Mouse (Mus musculus): ENCODE measurements around the gene Cacna1c. TPM values are rescaled to one million over a fixed set of nuclear protein-coding genes. Genes with fewer than 3 reads are reported as not detected.

Gene Cacna1c
- polyA plus RNA-seq, 1 experiment from 2014 or later, result 8.7 TPM

GRCm38 (mm10) chr6:119042803-119043202 is 153.4 kb downstream of the Cacna1c start:
- no peaks in the 10 kb centered on the region for H3K36me3 ChIP-seq (ENCODE audit: control insufficient read depth, insufficient read depth, low read length)
- H3K27me3 ChIP-seq (ENCODE audit: control insufficient read depth, insufficient read depth, low read length), result no peaks in the 10 kb centered on the region
- DNase-seq (ENCODE audit: low spot score), result no peak
- no peak overlapping the region for H3K4me3 ChIP-seq (ENCODE audit: low read depth, low read length)
- no peak overlapping the region for H3K4me2 ChIP-seq (ENCODE audit: low read depth, severe bottlenecking)
- H3K27ac ChIP-seq (replicated peaks; ENCODE audit: low read depth, low read length), result no peak overlapping the region
- no peak overlapping the region for H3K9ac ChIP-seq (ENCODE audit: low read length)
- ATAC-seq (ENCODE audit: insufficient number of reproducible peaks, low FRiP score, low TSS enrichment, low read depth), result no peak
- peaks cover 15% of the 10 kb centered on the region for H3K4me1 ChIP-seq (ENCODE audit: control insufficient read depth, insufficient read depth, low read length)
- WGBS, result 91% methylated on average over 3 of the region's 3 CpGs
- no peaks in the 10 kb centered on the region for H3K9me3 ChIP-seq (ENCODE audit: control insufficient read depth, low read length)

DNA sequence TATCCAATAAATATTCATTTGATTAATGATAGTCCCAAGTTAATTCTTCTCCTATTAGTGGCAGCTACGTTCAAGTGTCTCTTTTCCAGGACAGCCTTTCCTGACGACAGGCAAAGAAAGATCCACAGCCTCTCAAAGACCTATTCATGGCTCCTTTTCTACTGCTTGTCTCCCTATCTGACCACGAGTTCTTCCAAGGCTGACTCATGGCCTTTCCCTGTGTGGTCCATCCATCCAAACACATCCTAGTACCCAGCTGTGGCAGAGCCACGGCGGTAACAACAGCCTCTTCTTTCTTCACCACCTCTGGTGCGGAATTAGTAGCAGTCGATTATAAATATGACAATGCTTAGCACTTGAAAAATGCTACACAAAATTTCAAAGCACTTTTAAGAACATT is 155.3 kb downstream of the Cacna1c start:
- H3K4me1 ChIP-seq (ENCODE audit: control insufficient read depth, insufficient read depth, low read length), result peaks cover 15% of the 10 kb centered on the region
- DNase-seq (ENCODE audit: low spot score) (no peak), ATAC-seq (ENCODE audit: insufficient number of reproducible peaks, low FRiP score, low TSS enrichment, low read depth) (no peak)
- H3K36me3 ChIP-seq (ENCODE audit: control insufficient read depth, insufficient read depth, low read length), result no peaks in the 10 kb centered on the region
- no peak overlapping the region for H3K4me2 ChIP-seq (ENCODE audit: low read depth, severe bottlenecking)
- no peaks in the 10 kb centered on the region for H3K27me3 ChIP-seq (ENCODE audit: control insufficient read depth, insufficient read depth, low read length)
- no peak overlapping the region for H3K27ac ChIP-seq (replicated peaks; ENCODE audit: low read depth, low read length)
- WGBS, result 60% methylated on average over 7 of the region's 7 CpGs
- no peak overlapping the region for H3K4me3 ChIP-seq (ENCODE audit: low read depth, low read length)
- H3K9ac ChIP-seq (ENCODE audit: low read length), result no peak overlapping the region
- no peaks in the 10 kb centered on the region for H3K9me3 ChIP-seq (ENCODE audit: control insufficient read depth, low read length)

DNA sequence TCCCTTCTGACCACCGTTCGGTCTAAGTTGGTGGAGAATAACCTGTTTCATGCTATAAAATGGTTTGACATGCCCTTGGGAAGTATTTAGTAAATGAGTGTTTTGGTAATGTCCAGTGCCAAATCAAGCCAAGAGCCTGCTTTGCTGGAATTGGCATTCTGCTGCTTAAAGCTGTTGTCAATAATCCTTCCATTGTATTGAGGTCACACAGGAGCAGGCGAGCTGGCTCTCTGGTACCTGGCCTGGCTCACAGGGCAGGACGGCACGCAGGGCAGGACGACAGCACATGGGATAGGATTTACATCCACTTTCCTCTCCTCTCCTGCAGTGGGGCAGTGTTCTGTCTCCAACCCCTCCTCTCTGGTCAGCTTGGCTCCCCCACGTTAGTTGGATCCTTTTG is 156.4 kb downstream of the Cacna1c start:
- 71% methylated on average over 7 of the region's 7 CpGs for WGBS
- DNase-seq (ENCODE audit: low spot score) (no peak), ATAC-seq (ENCODE audit: insufficient number of reproducible peaks, low FRiP score, low TSS enrichment, low read depth) (no peak)
- Histone ChIP-seq H3K4me2 (ENCODE audit: low read depth, severe bottlenecking) (no peak overlapping the region), H3K9ac (ENCODE audit: low read length) (no peak overlapping the region), H3K27me3 (ENCODE audit: control insufficient read depth, insufficient read depth, low read length) (no peaks in the 10 kb centered on the region), H3K9me3 (ENCODE audit: control insufficient read depth, low read length) (no peaks in the 10 kb centered on the region), H3K36me3 (ENCODE audit: control insufficient read depth, insufficient read depth, low read length) (no peaks in the 10 kb centered on the region), H3K27ac (replicated peaks; ENCODE audit: low read depth, low read length) (no peak overlapping the region), H3K4me1 (ENCODE audit: control insufficient read depth, insufficient read depth, low read length) (peaks cover 15% of the 10 kb centered on the region), H3K4me3 (ENCODE audit: low read depth, low read length) (no peak overlapping the region)

DNA sequence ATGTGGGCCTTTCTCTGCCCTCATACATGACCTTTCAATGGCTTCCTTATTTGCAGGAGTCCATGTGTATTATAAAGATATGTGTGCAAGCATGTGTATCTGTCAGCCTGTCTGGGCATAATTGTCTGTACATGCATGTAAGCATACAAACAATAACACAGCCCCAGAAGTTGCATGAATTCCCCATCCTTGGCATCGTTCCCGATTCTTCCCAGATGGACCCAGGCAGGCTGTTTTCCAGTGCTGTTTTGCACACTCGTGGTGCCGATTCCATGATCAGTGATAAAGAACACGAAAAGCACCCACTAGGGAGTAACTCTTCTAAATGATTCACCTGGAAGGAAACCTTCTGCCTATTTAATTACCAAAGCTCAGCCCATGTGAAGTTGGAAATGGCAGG is 156.9 kb downstream of the Cacna1c start:
- H3K9me3 ChIP-seq (ENCODE audit: control insufficient read depth, low read length), result no peaks in the 10 kb centered on the region
- H3K36me3 ChIP-seq (ENCODE audit: control insufficient read depth, insufficient read depth, low read length), result no peaks in the 10 kb centered on the region
- no peak overlapping the region for H3K9ac ChIP-seq (ENCODE audit: low read length)
- H3K27ac ChIP-seq (replicated peaks; ENCODE audit: low read depth, low read length), result no peak overlapping the region
- no peak for ATAC-seq (ENCODE audit: insufficient number of reproducible peaks, low FRiP score, low TSS enrichment, low read depth)
- 89% methylated on average over 5 of the region's 5 CpGs for WGBS
- no peak for DNase-seq (ENCODE audit: low spot score)
- H3K4me1 ChIP-seq (ENCODE audit: control insufficient read depth, insufficient read depth, low read length), result peaks cover 15% of the 10 kb centered on the region
- no peak overlapping the region for H3K4me2 ChIP-seq (ENCODE audit: low read depth, severe bottlenecking)
- no peaks in the 10 kb centered on the region for H3K27me3 ChIP-seq (ENCODE audit: control insufficient read depth, insufficient read depth, low read length)
- no peak overlapping the region for H3K4me3 ChIP-seq (ENCODE audit: low read depth, low read length)

GRCm38 (mm10) chr6:119037815-119038214 is 158.4 kb downstream of the Cacna1c start:
- no peak overlapping the region for H3K4me3 ChIP-seq (ENCODE audit: low read depth, low read length)
- peaks cover 15% of the 10 kb centered on the region for H3K4me1 ChIP-seq (ENCODE audit: control insufficient read depth, insufficient read depth, low read length)
- no peaks in the 10 kb centered on the region for H3K9me3 ChIP-seq (ENCODE audit: control insufficient read depth, low read length)
- no peak overlapping the region for H3K4me2 ChIP-seq (ENCODE audit: low read depth, severe bottlenecking)
- H3K27ac ChIP-seq (replicated peaks; ENCODE audit: low read depth, low read length), result no peak overlapping the region
- DNase-seq (ENCODE audit: low spot score) (no peak), ATAC-seq (ENCODE audit: insufficient number of reproducible peaks, low FRiP score, low TSS enrichment, low read depth) (no peak)
- no peaks in the 10 kb centered on the region for H3K36me3 ChIP-seq (ENCODE audit: control insufficient read depth, insufficient read depth, low read length)
- no peak overlapping the region for H3K9ac ChIP-seq (ENCODE audit: low read length)
- WGBS, result 87% methylated on average over 6 of the region's 6 CpGs
- no peaks in the 10 kb centered on the region for H3K27me3 ChIP-seq (ENCODE audit: control insufficient read depth, insufficient read depth, low read length)

DNA sequence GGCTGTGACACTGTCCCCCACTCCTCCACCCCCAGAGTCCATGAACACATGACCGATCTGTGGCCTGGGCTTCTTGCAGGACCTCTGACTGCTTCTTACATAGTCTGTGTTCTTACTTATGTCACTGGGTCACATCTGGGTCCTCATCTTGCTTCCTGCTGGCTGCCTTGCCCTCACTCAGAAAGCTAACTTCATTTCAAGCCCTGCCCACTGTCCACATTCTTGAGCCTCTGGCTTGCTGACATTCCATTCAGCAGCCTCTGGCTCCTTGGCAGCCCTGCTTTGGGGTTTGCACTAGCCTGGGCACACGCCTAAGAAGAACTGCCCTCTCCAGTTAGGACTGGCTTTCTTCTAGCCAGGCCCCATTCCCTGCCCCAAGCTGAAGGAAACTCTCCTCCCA is 159.2 kb downstream of the Cacna1c start:
- Histone ChIP-seq H3K27ac (replicated peaks; ENCODE audit: low read depth, low read length) (no peak overlapping the region), H3K36me3 (ENCODE audit: control insufficient read depth, insufficient read depth, low read length) (no peaks in the 10 kb centered on the region), H3K4me2 (ENCODE audit: low read depth, severe bottlenecking) (no peak overlapping the region), H3K9me3 (ENCODE audit: control insufficient read depth, low read length) (no peaks in the 10 kb centered on the region), H3K4me1 (ENCODE audit: control insufficient read depth, insufficient read depth, low read length) (peaks cover 15% of the 10 kb centered on the region), H3K27me3 (ENCODE audit: control insufficient read depth, insufficient read depth, low read length) (no peaks in the 10 kb centered on the region), H3K9ac (ENCODE audit: low read length) (no peak overlapping the region), H3K4me3 (ENCODE audit: low read depth, low read length) (no peak overlapping the region)
- ATAC-seq (ENCODE audit: insufficient number of reproducible peaks, low FRiP score, low TSS enrichment, low read depth) (no peak), DNase-seq (ENCODE audit: low spot score) (no peak)
- WGBS, result 84% methylated on average over 2 of the region's 2 CpGs

DNA sequence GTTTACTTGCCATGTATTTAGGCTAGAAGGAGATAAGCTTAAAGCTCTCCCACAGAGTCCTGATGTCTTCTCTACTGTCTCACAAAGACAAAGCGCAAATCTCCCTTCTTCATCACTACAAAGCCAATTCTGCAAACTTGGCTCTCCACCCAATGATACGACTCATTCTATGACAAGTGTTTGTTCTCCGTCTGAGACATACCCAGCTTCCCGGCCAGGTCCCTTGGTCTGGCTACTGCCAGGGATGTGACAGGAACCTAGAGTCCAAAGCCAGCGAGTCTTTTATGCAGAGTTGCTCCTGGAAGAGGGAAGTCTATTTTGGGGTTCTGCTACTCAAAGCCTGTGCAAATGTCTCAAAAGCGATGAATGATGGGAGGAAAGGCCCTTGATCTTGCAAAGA is 160.9 kb downstream of the Cacna1c start:
- no peak overlapping the region for H3K9ac ChIP-seq (ENCODE audit: low read length)
- H3K4me1 ChIP-seq (ENCODE audit: control insufficient read depth, insufficient read depth, low read length), result peaks cover 6% of the 10 kb centered on the region; the same call in 1 of the 2 replicates
- 94% methylated on average over 6 of the region's 6 CpGs for WGBS

DNA sequence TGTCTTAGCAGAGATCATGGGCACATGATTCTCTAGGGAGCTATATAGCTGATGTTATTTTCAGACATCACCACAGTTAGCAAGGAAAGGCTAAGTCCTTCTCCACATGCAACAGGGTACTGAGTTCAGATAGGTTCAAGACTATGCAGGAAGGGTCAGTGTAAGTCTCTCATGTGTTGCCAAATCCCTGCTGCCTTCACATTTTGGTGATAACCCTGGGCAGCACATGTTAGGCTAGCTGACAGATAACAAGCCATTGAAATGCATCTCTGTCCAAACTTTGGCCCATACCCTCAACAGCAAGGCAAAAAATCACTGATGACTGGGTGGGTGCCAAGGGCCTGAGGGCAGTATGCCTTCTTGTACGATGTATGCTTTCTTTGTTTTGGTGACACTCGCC is 161.3 kb downstream of the Cacna1c start:
- Histone ChIP-seq H3K9me3 (ENCODE audit: control insufficient read depth, low read length) (no peaks in the 10 kb centered on the region), H3K4me1 (ENCODE audit: control insufficient read depth, insufficient read depth, low read length) (peaks cover 6% of the 10 kb centered on the region; the same call in 1 of the 2 replicates), H3K27ac (replicated peaks; ENCODE audit: low read depth, low read length) (no peak overlapping the region), H3K4me3 (ENCODE audit: low read depth, low read length) (no peak overlapping the region), H3K36me3 (ENCODE audit: control insufficient read depth, insufficient read depth, low read length) (no peaks in the 10 kb centered on the region), H3K27me3 (ENCODE audit: control insufficient read depth, insufficient read depth, low read length) (no peaks in the 10 kb centered on the region), H3K9ac (ENCODE audit: low read length) (no peak overlapping the region), H3K4me2 (ENCODE audit: low read depth, severe bottlenecking) (no peak overlapping the region)
- DNase-seq (ENCODE audit: low spot score) (no peak), ATAC-seq (ENCODE audit: insufficient number of reproducible peaks, low FRiP score, low TSS enrichment, low read depth) (no peak)
- WGBS, result 98% methylated on average over 2 of the region's 2 CpGs

More for the DNA sequence above, 160.9 kb downstream of the Cacna1c start:
- ATAC-seq (ENCODE audit: insufficient number of reproducible peaks, low FRiP score, low TSS enrichment, low read depth) (no peak), DNase-seq (ENCODE audit: low spot score) (no peak)
- Histone ChIP-seq H3K36me3 (ENCODE audit: control insufficient read depth, insufficient read depth, low read length) (no peaks in the 10 kb centered on the region), H3K27me3 (ENCODE audit: control insufficient read depth, insufficient read depth, low read length) (no peaks in the 10 kb centered on the region), H3K9me3 (ENCODE audit: control insufficient read depth, low read length) (no peaks in the 10 kb centered on the region), H3K4me3 (ENCODE audit: low read depth, low read length) (no peak overlapping the region), H3K27ac (replicated peaks; ENCODE audit: low read depth, low read length) (no peak overlapping the region), H3K4me2 (ENCODE audit: low read depth, severe bottlenecking) (no peak overlapping the region)

DNA sequence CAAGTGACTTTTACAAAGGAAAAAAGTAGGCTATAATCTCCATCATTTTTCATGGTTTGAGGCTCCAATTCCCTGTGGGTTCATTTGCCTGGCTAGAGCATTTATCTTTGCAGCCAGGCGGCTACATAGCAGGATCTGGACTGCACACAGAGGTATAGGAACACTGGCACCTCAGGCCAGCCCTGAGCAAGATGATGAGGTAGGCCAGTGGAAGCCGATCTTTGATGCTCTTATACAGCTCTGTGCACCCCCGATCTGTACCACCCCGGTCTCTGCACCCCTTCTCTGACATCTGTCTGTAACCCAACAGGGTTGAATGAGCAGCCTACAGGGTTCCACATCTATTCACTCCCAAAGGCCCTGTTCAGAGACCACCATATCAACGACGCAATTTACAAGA is 168.3 kb downstream of the Cacna1c start:
- Histone ChIP-seq H3K9me3 (ENCODE audit: control insufficient read depth, low read length) (no peaks in the 10 kb centered on the region), H3K27ac (replicated peaks; ENCODE audit: low read depth, low read length) (no peak overlapping the region), H3K27me3 (ENCODE audit: control insufficient read depth, insufficient read depth, low read length) (no peaks in the 10 kb centered on the region), H3K36me3 (ENCODE audit: control insufficient read depth, insufficient read depth, low read length) (no peaks in the 10 kb centered on the region), H3K4me3 (ENCODE audit: low read depth, low read length) (no peak overlapping the region), H3K4me2 (ENCODE audit: low read depth, severe bottlenecking) (no peak overlapping the region), H3K9ac (ENCODE audit: low read length) (no peak overlapping the region), H3K4me1 (ENCODE audit: control insufficient read depth, insufficient read depth, low read length) (peaks cover 8% of the 10 kb centered on the region)
- WGBS, result 79% methylated on average over 6 of the region's 6 CpGs
- no peak for ATAC-seq (ENCODE audit: insufficient number of reproducible peaks, low FRiP score, low TSS enrichment, low read depth)
- DNase-seq (ENCODE audit: low spot score), result no peak

All from limb, embryonic 11.5 days (tissue).